Mouse (Mus musculus) cerebellum, adult 18-20 months (tissue): ENCODE measurements around the gene Pxn.
A peak's percentile ranks its signal among the peaks of the same experiment; 100 is the strongest.
"Not testable (repeated sequence)": the region's sequence is repeated elsewhere in the genome, so short reads cannot be mapped to it uniquely, and the experiment has no call there.

Experiments
- DNase-seq, 2 experiments: peaks; one replicate each; pipeline ENCODE4 v3.0.0; 2021

Gene Pxn

DNA sequence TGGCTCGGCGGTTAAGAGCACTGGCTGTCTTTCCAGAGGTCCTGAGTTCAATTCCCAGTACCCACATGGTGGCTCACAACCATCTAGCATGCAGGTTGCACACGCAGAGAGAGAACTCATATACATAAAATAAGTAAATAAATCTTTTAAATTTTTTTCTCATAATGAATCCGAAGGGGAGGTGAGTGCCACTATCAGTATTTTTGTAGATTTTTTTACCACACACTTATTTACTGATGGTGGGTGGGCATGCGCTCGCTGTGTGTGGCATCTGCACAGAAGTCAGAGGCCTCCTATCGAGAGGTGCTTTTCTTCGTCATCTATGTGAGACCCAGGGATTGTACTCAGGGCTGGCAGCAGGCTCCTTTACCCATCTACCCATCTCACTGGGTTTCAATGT, 19.1 kb upstream of the Pxn start:
- DNase-seq = no peak

- DNase-seq = no peak
Observed at GRCm38 (mm10) chr5:115487942-115488580, 18.4 kb upstream of the Pxn start.

- peak; percentile 73 to 86 for DNase-seq
Observed at GRCm38 (mm10) chr5:115488841-115489698, 17.4 kb upstream of the Pxn start.

GRCm38 (mm10) chr5:115489699-115490637, 16.5 kb upstream of the Pxn start:
- DNase-seq = peak; percentile 89 to 91

DNA sequence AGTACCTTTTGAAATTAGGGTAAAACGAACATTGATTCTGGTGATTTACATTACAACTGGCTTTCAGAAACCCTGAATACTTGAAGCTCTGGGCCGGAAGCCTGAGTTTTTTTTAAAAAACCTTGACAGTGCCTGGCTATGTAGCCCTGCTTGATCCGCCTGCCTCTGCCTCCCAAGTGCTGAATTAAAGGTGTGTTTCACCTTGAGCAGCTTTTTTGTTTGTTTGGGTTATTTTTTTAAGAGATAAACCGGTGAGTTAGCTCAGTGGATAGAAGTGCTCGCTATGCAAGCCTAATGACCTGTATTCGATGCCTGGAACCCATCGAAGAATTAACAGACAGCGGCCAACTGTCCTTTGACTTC, 15.9 kb upstream of the Pxn start:
- no peak for DNase-seq

DNA sequence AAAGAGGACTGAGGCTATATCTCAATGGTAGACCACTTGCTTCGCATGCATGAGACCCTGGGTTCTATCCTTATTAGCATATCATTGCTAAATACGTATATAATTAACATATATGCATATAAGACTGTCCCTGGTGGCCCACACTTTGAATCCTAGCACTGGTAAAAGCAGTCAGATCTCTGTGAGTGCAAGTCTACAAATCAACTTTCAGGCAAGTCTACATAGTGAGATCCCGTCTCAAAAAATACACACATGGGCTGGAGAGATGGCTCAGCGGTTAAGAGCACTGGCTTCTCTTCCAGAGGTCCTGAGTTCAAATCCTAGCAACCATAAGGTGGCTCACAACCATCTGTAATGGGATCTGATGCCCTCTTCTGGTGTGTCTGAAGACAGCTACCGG, 15.4 kb upstream of the Pxn start:
- no peak for DNase-seq

GRCm38 (mm10) chr5:115491771-115492322, 14.6 kb upstream of the Pxn start:
- DNase-seq = peak; percentile 64 to 70

GRCm38 (mm10) chr5:115492711-115493335, 13.7 kb upstream of the Pxn start:
- DNase-seq = no peak

- DNase-seq = no peak
Observed at GRCm38 (mm10) chr5:115493441-115493840, 13.0 kb upstream of the Pxn start.

DNA sequence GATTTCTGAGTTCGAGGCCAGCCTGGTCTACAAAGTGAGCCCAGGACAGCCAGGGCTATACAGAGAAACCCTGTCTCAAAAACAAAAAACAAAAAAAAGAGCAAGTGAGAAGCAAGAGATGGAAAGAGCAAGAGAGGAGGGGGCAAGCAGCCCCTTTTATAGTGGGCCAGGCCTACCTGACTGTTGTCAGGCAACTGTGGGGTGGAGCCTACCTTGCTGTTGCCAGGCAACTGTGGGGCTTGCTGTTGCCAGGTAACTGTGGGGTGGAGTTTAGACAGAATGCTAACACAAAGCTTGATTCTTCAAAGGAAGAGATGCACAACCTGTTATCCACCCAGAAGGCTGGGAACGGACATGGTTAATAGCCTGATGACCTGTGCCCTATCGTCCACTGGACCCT, 10.9 kb upstream of the Pxn start:
- DNase-seq = not testable (repeated sequence)

DNA sequence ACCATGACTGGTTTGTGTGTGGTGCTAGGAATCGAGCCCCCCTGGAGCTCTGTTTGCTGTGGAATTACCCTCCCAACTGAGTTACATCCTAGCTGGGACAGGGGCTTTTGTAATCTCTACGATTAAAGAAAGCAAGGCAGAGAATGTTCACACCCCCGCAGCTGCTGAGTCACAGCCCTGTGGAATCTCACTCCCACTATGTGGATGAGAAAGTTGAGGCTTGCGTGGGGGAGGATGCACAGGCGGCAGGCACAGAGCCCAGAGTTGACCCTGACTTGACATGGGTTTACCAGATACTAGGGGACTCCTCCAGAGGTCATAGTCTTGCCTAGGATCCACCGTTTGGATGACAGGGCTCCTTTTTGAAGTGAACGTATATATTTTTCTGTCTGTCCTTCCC, 9.4 kb upstream of the Pxn start:
- DNase-seq = no peak

- peak; percentile 60 to 72 for DNase-seq
Observed at GRCm38 (mm10) chr5:115498307-115499240, 7.9 kb upstream of the Pxn start.

DNA sequence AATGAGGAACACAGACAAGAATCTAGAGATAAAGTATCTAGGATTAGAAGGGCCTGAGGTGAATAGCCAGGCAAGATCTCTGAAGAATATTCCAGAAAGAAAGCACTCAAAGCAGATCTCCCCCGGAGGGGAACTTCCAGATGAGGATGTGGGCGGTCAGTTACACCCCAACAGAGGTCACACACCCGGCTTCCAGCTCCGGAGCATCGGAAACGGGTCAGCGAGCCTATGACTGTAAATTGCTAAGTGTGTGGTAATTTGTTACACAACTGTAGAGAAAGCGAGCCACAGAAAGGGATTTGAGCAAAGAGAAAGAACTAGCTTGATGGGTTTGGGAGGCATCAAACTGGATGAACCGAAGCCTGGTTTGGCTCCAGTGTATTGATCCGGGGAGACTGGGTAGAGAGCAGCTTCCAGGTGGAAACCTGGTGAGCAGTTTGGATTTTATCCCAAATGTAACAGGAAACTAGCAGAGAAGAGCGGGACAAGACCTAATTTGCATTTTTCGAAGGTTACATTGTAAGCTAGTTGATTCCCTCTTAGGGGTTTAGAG, 6.0 kb upstream of the Pxn start:
- no peak for DNase-seq

DNA sequence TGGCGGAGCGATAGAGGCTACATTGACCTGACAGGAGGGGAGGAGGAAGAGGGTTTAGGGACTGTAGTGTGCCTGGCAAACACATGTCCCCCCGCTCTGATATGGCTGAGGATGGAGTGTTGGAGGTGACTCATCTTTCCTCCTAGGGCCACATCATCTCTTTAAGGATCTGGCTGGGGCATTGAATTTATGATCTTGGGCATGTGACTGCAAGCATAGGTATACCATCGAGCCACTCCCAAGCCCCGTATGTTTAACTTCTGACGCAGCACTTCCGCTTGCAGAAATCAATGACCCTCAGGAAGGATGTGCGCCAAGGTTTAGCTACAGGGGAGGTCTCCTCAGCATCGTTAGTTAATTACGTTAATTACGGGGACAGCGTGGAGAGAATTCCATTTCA, 3.4 kb upstream of the Pxn start:
- DNase-seq = no peak

- DNase-seq = not testable (repeated sequence)
Observed at GRCm38 (mm10) chr5:115505617-115506016, 859 bp upstream of the Pxn start.

GRCm38 (mm10) chr5:115507267-115507980, 948 bp downstream of the Pxn start:
- peak in 1 of 2 experiments; percentile 41 for DNase-seq

- peak; percentile 79 to 81 for DNase-seq
Observed at GRCm38 (mm10) chr5:115507981-115508858, 1.7 kb downstream of the Pxn start.

- no peak for DNase-seq
Observed at GRCm38 (mm10) chr5:115508859-115509147, 2.3 kb downstream of the Pxn start.

DNA sequence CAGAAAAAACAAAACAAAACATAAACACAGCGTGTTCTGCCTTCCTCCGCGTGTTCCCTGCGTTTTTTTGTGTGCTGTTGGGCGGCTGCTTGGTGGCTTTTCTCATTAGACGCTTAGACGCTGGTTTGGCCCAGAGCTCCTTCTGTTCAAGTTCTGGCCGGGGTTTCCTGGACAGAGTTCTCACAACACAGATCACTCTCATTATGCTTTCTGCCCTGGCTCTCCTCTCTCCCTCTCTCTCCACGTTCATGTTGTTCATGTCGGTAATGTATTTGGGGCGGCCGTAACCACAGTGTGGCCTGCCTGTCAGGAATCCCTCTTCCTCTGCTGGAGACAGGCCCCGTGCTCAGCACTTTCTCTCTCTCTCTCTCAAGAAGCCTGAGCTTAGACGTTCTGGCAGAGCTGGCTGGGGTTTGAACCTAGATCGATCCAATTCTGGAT, 2.9 kb downstream of the Pxn start:
- DNase-seq = peak in 1 of 2 experiments; percentile 44
